Mouse (Mus musculus) spleen, adult 2 months (tissue): ENCODE measurements around the gene Tom1l2.

ENCODE experiments used
- CTCF ChIP-seq: fragments of 200-500 bp; IDR thresholded peaks from 2 replicates; pipeline ENCODE4 v1.5.1; 2011; ENCODE audit warnings: mild to moderate bottlenecking, inconsistent platforms; ENCODE audit not compliant: insufficient read depth, insufficient read length, insufficient replicate concordance; ENCODE audit errors: extremely low read depth
- POLR2A ChIP-seq: fragments of 200-500 bp; IDR thresholded peaks from 2 replicates; pipeline ENCODE4 v1.6.1; 2011; ENCODE audit warnings: low read depth, low read length, inconsistent platforms

DNA sequence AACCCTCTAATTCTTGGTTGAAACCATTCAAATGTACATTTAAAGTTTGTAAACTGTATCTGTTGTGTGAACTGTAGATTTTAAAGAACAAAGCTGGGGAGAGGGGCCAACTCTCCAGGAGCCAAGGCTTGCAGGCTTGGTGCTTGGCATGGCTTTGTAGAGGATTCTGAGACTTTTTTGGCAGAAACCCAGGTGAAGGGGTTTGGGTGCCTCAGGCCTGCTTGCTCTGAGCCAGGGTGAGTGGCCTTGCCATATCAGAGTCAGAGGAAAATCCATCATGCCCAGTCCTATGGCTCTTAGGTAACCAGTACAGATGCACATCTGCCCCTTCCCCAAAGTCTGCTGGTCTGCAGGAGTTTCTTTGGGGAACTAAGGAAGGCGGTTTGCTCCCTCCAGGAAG lies 126.8 kb downstream of the Tom1l2 start:
- TF ChIP-seq CTCF, result no peak
- TF ChIP-seq POLR2A, result no peak
